Mouse (Mus musculus) c-Kit-positive CD71-negative TER-119-negative erythroid progenitor cells, embryonic 14.5 days (primary cell): ENCODE measurements at regions not wholly inside any gene's neighbourhood (a gene's known extent, or its start where the extent isn't known, plus 50 kb on each side); places are given as distances from the start of the nearest gene placed in this dataset.

Experiments
- DNase-seq: peaks from one replicate; pipeline ENCODE4 v3.0.0-alpha.2; 2013; ENCODE audit warnings: low read depth

DNA sequence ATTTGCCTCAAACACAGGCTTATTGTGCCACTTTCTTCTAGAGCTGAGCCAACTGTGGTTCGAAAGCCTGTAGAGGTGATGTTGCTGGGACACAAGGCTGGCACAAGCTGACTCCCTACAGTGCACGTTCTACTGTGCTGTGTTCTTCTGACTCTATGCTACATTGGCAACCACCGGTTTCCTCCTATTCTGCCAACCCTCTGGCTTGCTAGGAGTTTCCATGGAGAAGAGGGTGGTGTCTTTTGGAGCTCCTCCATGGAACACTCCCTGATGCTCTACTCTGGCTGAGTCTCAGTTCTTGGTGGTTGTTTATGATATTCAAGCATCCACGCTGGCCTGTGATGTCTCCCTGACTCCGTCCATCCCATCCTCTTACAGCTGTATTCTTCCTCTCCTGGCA is 124.9 kb upstream of the Nmur2 start:
- DNase-seq = no peak

- no peak for DNase-seq
Observed at GRCm38 (mm10) chr11:56160286-56160685, 119.5 kb upstream of the Nmur2 start.

DNA sequence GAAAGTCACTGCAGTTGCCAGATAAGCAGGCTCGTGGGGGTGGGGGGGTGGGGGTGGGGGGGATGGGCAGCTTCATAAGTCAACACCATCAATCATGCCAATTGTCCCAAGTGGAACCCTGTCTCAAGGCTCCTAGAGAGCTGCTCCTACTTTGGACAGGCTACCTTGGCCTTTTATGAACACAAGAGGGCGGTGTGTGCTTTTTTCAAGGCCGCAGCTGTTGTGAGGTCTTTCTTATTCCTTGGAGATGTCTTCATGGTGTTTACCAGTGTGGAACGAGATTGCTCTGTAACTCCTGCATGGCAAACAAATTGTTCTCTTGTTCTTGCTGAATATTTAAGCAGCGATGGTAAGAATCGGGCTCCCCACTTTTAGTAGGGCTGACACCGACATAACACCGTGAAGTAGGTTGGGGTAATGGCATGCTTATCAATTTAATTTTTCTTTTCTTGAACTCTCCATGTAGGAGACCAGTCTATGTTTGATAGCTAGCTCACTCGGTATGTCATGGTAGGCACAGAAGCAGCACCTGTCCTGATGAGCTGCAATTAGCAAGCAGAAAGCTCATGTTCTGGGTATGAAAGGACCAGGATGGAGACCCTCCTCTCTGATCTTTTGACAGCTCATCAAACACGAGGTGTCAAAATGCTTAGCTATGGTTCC is 118.7 kb upstream of the Nmur2 start:
- DNase-seq = no peak

DNA sequence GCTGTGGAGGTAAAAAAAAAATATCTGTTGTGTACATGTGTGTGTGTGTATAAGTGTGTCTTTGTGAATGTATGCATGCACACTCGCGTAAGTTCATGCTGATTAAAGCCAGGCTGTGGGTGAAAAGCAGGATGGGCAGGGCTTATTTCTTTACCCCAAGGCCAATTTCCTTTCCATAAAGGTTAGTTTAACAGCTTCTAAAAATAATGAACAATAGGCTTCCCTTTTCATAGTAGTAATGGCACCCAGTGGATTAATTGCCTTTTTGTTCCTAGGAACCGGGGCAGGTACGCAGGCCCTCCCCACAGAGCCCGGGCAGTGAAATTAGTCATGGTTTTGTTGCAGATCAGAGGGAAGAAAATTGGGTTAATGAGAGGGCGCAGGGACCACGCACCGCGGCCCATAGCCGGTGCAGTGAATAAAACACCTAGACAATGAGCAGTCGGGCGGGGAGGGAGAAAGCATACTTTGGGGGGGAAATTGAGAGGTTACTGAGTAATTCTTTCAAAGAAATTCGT is 110.1 kb upstream of the Nmur2 start:
- no peak for DNase-seq

DNA sequence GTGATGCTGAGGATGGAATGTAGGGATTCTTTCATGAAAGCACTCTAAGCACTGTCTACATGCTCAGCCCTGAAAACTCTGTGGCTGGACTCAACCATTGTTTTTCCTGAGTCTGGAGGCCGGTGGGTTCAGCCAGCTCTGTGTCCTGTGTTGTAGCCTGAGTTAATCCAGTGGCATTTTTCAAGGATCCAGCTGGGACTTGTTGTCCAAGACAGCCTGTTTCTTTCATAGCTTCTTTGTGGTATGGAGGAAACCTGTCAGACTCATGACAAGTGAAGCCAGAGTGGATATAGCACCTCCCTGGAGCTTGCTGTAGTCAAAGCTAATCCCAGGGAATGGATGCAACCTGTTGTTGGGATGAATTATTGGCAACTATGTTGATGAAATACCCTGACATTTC is 108.9 kb upstream of the Nmur2 start:
- no peak for DNase-seq

DNA sequence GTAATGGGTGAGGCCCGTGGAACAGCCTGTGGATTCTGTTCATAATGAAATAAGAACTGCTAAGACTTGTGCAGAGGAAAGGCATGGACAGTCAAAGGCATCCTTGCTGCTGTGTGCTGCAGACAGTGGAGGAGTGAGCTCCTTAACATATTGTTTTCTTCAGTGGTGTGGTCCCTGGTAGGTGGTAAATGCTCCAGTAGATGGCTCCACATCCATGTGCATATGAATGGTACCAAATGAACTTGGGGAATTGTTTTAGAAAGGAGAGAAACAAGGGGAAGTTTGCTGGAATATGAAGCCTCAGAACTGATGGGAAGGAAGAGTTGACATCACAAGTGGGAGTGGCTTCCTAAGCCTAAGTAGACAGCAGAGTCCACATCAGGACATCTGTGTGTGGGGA is 108.1 kb upstream of the Nmur2 start:
- DNase-seq = no peak

DNA sequence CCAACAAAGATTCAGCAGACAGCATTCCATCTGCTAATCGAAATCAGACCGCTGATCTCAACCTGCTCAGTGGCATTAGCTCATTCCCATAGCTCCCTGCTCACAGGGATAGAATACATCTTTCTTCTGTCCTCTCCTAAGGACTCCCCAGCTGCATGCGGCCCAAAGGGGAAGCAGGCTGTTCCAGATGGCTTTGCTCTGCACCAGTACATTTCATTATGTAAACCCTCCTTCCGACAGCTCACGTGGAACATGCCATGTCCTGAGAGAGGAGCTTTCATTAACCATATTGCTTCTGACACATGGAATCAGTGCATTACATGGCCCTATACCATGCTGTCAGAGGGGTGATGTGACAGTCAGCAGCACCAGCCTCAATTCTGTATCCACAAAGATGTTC is 105.9 kb upstream of the Nmur2 start:
- no peak for DNase-seq

GRCm38 (mm10) chr11:56131339-56131823 is 90.6 kb upstream of the Nmur2 start:
- DNase-seq = peak; percentile 30

DNA sequence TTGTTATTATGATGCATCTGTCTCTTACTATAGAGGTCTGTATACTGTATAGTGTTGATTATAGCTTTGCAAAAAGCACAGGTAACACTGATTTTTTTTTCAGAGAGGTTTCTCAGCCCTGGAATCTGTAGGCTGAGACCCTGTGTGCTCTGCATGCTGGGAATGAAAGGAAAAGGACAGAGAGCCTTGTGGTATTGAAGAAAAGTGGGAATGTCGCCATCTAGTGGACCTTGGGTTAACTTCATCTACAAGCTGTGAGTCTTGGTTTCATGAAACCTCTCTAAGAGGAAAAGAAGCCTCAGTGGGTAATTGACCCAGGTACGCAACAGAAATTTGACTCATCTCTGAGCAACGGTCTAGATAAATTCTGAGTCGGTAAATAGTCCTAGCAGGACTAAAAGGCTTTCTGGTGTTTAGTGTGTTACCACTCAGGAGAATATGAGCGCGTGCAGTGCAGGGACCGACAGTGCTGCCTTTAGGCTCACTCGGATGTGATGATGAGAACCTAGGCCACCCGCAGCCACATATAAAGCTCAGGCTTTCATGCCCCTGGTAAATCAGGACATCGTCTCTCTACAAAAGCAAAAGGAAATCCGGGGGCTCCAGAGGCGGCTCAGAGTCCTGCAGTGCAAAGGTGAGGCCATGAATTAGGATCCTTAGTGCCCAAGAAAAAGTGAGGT is 75.9 kb upstream of the Nmur2 start:
- DNase-seq = no peak

DNA sequence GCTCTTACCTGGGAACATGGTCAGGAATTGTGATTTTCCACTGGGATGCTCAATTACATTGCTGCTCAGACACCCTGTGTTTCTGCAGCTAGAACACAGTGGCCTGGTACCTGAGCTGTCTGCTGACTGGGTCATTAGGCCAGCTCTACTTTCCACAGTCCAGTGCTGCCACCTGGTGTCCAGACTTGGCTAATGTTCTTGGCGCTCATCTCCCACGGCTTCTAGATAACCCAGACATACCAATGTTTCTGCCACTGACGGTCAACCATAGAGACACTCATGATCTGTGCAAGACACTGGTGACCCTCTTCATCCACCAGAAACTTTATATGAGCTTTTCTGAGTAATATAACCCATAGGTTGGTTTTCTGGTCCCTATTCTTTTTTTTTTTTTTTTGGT is 67.1 kb upstream of the Nmur2 start:
- peak; percentile 63 for DNase-seq

- DNase-seq = peak; percentile 38
Observed at GRCm38 (mm10) chr11:56105632-56106031, 64.8 kb upstream of the Nmur2 start.

GRCm38 (mm10) chr11:56092891-56093290 is 52.1 kb upstream of the Nmur2 start:
- DNase-seq = no peak
